Mouse (Mus musculus) intestine, embryonic 16.5 days (tissue): ENCODE data around the gene Olfr183. TPM values are rescaled to one million over a fixed set of nuclear protein-coding genes. Genes with fewer than 3 reads are reported as not detected.
"Not testable (repeated sequence)": the region's sequence is repeated elsewhere in the genome, so short reads cannot be mapped to it uniquely, and the experiment has no call there.

Experiments
- ATAC-seq: fragments of 200-750 bp; cut with Nextera tagmentation; 2 replicates; pipeline ENCODE4 v1.8.0; 2017; ENCODE audit warnings: moderate TSS enrichment, moderate library complexity
- H3K27ac ChIP-seq: fragments of 300-500 bp; sonication (generic); 2 replicates; pipeline ENCODE4 v1.5.1; 2014; ENCODE audit warnings: mild to moderate bottlenecking, low read length
- H3K27me3 ChIP-seq: fragments of 300-500 bp; sonication (generic); replicated peaks from 2 replicates; pipeline ENCODE4 v1.6.1; 2014; ENCODE audit warnings: low read length, control low read depth, mixed read lengths; ENCODE audit not compliant: control insufficient read depth, insufficient read depth
- H3K36me3 ChIP-seq: fragments of 300-500 bp; sonication (generic); 2 replicates; pipeline ENCODE4 v1.6.1; 2014; ENCODE audit warnings: low read length, control low read depth; ENCODE audit not compliant: control insufficient read depth, insufficient read depth
- H3K4me1 ChIP-seq: fragments of 300-500 bp; sonication (generic); 2 replicates; pipeline ENCODE4 v1.6.1; 2014; ENCODE audit warnings: low read length, control low read depth, mixed read lengths; ENCODE audit not compliant: control insufficient read depth, insufficient read depth
- H3K4me2 ChIP-seq: fragments of 300-500 bp; sonication (generic); 2 replicates; pipeline ENCODE4 v1.6.1; 2014; ENCODE audit warnings: low read depth, low read length, control low read depth
- H3K4me3 ChIP-seq: fragments of 300-500 bp; sonication (generic); 2 replicates; pipeline ENCODE4 v1.5.1; 2014; ENCODE audit warnings: mild to moderate bottlenecking, low read length
- H3K9ac ChIP-seq: fragments of 300-500 bp; sonication (generic); 2 replicates; pipeline ENCODE4 v1.6.1; 2014; ENCODE audit warnings: low read depth, low read length
- H3K9me3 ChIP-seq: fragments of 300-500 bp; sonication (generic); 2 replicates; pipeline ENCODE4 v1.6.1; 2016; ENCODE audit warnings: low read length, control low read depth; ENCODE audit not compliant: control insufficient read depth
- WGBS: fragments of 180-500 bp; shearing (Covaris S2); extraction: QIAGEN DNeasy Blood & Tissue Kit; methylation state at CpG from one replicate; pipeline ENCODE4 v1.1.7; 2014; 5-methylcytosine and 5-hydroxymethylcytosine counted together
- polyA plus RNA-seq: library from polyadenylated mRNA; unstranded; fragments of >200 nt; fragmentation: Nextera tagmentation; extraction: Ambion mirVana; gene quantifications from 2 replicates; pipeline ENCODE4 v1.2.1, GENCODE M21; 2015

Gene Olfr183
- not detected in 2 replicates for polyA plus RNA-seq

DNA sequence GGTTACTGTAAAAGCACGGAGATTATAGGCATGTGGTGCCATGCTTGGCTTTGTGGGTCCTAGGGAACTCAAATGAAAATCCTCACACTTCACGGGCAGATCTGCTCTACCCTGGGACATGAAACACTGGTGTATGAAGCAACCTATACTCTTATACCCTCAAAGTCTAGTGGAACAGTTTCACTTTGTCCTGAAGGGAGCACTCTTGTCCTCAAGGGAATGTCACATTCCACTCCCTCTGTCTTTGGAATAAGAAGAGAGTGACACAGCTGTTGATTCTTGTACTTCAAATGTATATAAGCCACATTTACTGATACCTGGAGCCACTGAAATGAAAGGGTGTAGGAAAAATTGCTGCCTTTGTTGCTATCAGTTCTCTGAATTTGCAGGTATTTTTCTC is at the start of gene Olfr183:
Gene Olfr183, plus strand, starts transcription at position 301 of the 400 bp plus-strand sequence.
- Histone ChIP-seq H3K27me3 (no peaks in the 10 kb centered on the region), H3K4me3 (no peak within 1 kb of the TSS), H3K36me3 (no peaks in the 10 kb centered on the region), H3K27ac (no peak within 1 kb of the TSS), H3K4me2 (no peak within 1 kb of the TSS), H3K9me3 (no peaks in the 10 kb centered on the region), H3K9ac (no peak within 1 kb of the TSS), H3K4me1 (no peaks in the 10 kb centered on the region)
- no peak for ATAC-seq
- 67% methylated on average over 2 of the region's 2 CpGs for WGBS

DNA sequence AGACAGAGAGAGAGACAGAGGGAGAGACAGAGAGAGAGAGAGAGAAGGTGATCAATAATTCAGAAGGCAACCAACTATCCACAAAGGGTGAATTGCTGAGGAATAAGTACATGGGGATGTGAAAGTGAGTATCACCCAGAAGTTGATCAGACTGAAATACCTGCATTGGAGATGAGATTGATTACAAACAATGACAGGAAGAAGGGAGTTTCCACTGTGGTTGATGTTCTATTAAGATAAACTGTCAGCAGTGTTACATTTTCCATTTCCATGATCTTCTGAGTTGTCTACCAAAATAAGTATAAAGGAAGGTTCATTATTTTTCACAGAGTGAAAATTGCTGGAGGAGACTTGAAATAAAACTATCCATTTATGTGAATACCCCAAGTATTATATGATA is 12.0 kb downstream of the Olfr183 start:
- no peaks in the 10 kb centered on the region for H3K9me3 ChIP-seq
- H3K36me3 ChIP-seq = no peaks in the 10 kb centered on the region

DNA sequence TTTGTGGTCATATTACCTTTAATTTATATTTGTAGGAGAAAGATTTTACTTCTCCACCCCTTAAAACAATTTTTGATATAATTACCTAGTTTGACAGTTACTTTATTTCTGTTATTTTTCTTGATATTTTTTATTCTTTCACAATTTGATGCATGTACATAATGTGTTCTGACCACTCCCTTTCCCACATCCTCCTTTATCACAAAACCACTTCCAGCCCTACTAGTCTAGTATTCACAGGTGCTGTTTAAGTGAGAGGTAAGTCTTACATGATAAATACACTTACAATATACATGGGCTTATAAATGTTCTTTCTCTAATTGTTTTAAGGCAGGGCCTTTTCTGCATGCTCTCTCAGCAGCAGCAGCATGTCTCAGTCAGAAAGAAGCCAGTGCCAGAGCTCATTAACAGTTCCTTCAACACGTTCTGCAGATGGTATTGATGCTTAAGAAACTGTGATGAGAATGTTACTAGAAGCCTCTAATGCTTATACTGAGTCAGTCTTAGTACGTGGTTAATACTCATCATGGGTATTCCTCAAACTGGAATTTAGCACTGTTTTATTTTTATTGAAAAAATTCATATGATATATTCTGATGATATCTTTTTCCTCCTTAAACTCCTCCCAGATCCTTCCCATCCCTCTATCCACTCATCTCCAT is 18.3 kb downstream of the Olfr183 start:
- H3K9ac ChIP-seq = no peak overlapping the region
- WGBS = 68% methylated on average over 2 of the region's 2 CpGs
- H3K9me3 ChIP-seq = no peaks in the 10 kb centered on the region
- no peaks in the 10 kb centered on the region for H3K36me3 ChIP-seq
- H3K4me3 ChIP-seq = no peak overlapping the region
- no peak overlapping the region for H3K27ac ChIP-seq
- no peak overlapping the region for H3K4me2 ChIP-seq
- H3K4me1 ChIP-seq = no peaks in the 10 kb centered on the region
- no peak for ATAC-seq
- H3K27me3 ChIP-seq = no peaks in the 10 kb centered on the region

More for the DNA sequence above, 12.0 kb downstream of the Olfr183 start:
- no peak overlapping the region for H3K4me3 ChIP-seq
- no peak overlapping the region for H3K27ac ChIP-seq
- H3K9ac ChIP-seq = no peak overlapping the region
- no peak overlapping the region for H3K4me2 ChIP-seq
- no peaks in the 10 kb centered on the region for H3K27me3 ChIP-seq
- ATAC-seq = no peak
- no peaks in the 10 kb centered on the region for H3K4me1 ChIP-seq

DNA sequence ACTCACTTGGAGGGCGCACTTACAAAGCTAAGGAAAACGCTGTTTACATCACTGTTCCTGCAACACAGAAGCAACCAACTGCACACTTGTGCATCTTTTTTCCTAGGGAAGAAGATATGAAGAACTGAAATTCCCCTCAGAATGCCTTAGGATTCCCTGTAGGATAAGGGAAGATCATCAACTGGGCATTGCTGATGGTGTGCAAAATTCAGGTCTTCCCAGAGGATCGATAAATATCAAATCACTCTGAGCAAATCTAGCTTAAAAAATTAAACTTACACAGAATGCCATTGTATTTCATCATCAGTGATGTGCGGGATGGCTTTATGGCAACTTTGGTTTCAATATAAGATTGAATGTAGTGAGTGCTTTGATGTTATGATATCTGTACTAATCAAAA is 35.0 kb downstream of the Olfr183 start, which contains the start of gene Olfr186:
Gene Olfr186, minus strand, starts transcription at position 101 of the 400 bp plus-strand sequence.
- WGBS = 90% methylated on average over 4 of the region's 4 CpGs

DNA sequence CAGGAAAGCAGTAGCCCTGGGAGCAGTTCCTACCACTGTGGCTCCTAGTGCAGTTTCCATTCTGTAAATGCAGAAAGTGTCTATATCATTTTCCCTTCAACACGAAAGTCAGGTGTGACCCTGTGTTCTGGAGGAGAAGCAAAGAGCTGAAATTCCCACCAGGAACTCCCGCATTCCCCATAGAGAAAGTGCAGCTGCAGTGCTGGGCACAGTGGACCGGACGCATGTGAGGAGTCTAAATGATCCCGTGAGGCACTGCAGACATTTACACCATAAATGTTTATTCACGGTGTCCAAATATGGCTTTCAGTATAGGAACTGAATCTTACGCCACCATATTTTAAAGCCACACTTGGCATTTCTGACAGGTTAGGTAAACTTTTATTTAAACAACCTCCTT is 44.6 kb downstream of the Olfr183 start, which contains the start of gene Olfr187:
Gene Olfr187, minus strand, starts transcription at position 58 of the 400 bp plus-strand sequence.
- H3K36me3 ChIP-seq = no peaks in the 10 kb centered on the region
- ATAC-seq = peak; percentile 44; the same call in 1 of the 2 replicates
- H3K4me3 ChIP-seq = no peak within 1 kb of the TSS
- H3K27me3 ChIP-seq = no peaks in the 10 kb centered on the region
- no peaks in the 10 kb centered on the region for H3K4me1 ChIP-seq
- 49% methylated on average over 7 of the region's 7 CpGs for WGBS
- H3K9ac ChIP-seq = no peak within 1 kb of the TSS
- H3K9me3 ChIP-seq = no peaks in the 10 kb centered on the region
- no peak within 1 kb of the TSS for H3K27ac ChIP-seq
- H3K4me2 ChIP-seq = no peak within 1 kb of the TSS

More for the DNA sequence above, 35.0 kb downstream of the Olfr183 start, which contains the start of gene Olfr186:
- H3K9me3 ChIP-seq = no peaks in the 10 kb centered on the region
- H3K27me3 ChIP-seq = no peaks in the 10 kb centered on the region
- H3K4me1 ChIP-seq = no peaks in the 10 kb centered on the region
- ATAC-seq = no peak
- no peak within 1 kb of the TSS for H3K9ac ChIP-seq
- no peak within 1 kb of the TSS for H3K27ac ChIP-seq
- H3K4me3 ChIP-seq = no peak within 1 kb of the TSS
- no peaks in the 10 kb centered on the region for H3K36me3 ChIP-seq
- no peak within 1 kb of the TSS for H3K4me2 ChIP-seq

DNA sequence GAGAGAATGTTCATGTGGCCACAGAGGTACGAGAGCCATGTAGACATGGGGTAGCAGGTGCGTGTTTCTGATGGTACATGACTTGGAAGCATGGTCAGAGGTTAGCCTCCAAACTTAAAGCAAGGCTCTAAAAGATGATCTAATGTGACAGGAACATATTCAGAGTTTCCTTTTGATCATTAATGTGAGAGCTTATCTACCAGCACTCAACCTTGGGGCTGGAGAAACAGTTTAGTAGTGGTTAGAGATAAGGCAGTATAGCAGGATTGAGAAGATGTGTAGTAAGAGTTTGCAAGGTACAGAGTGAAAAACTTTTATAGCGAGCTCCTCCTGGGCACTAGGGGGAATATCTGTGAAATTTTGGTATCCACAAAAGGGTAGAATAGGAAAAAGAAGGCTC is 50.7 kb downstream of the Olfr183 start:
- Histone ChIP-seq H3K27ac (no peak overlapping the region), H3K9me3 (no peaks in the 10 kb centered on the region), H3K36me3 (no peaks in the 10 kb centered on the region), H3K4me2 (no peak overlapping the region), H3K27me3 (no peaks in the 10 kb centered on the region), H3K9ac (no peak overlapping the region), H3K4me1 (no peaks in the 10 kb centered on the region), H3K4me3 (no peak overlapping the region)
- no peak for ATAC-seq
- 83% methylated on average over 3 of the region's 3 CpGs for WGBS

DNA sequence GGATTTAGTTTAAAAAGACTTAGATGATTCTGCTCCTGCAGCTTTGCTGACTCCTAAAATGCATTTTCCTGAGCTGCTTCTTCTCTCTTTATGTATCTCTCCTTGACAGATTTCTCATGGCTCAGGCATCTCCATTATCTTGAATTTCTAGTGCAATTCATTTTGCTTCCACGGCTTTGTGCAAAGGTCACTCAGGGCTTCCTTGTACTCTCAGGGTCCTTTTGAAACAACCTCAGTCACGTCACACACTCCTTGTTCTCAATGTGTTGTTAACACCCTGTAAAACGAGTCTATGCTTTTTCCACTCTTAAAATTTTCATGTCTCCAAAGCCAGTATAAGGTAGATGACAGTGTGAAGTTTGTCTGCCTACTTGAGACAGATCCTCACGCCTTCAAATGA is 52.4 kb downstream of the Olfr183 start:
- peak; percentile 86 for ATAC-seq
- 59% methylated on average over 4 of the region's 4 CpGs for WGBS
- Histone ChIP-seq H3K36me3 (no peaks in the 10 kb centered on the region), H3K4me2 (no peak overlapping the region), H3K4me1 (no peaks in the 10 kb centered on the region), H3K27me3 (no peaks in the 10 kb centered on the region), H3K9me3 (no peaks in the 10 kb centered on the region), H3K9ac (no peak overlapping the region), H3K4me3 (no peak overlapping the region), H3K27ac (no peak overlapping the region; the same call in 1 of the 2 replicates)

DNA sequence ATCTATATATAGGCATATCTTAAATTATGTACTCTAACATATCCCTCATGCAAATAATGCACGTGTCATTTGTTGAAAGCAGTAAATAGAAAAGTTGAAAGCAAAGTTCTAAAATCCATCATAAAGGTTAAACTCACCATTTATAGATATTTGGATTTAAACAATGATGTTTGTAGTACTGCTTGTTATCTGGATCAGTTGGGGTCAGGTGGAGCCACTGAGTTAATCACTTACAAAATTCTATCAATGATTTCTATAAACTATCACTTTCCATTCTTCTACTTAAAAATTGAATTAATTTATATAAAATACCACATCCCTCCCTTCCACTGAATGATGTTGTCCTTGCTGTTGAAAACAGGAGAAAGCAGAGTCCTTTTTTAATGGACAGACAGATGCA is 53.7 kb downstream of the Olfr183 start:
- Histone ChIP-seq H3K27me3 (no peaks in the 10 kb centered on the region), H3K4me1 (no peaks in the 10 kb centered on the region), H3K4me2 (no peak overlapping the region), H3K27ac (no peak overlapping the region), H3K36me3 (no peaks in the 10 kb centered on the region), H3K4me3 (no peak overlapping the region), H3K9ac (no peak overlapping the region), H3K9me3 (no peaks in the 10 kb centered on the region)
- 58% methylated on average over 1 of the region's 1 CpGs for WGBS
- ATAC-seq = peak; percentile 74

DNA sequence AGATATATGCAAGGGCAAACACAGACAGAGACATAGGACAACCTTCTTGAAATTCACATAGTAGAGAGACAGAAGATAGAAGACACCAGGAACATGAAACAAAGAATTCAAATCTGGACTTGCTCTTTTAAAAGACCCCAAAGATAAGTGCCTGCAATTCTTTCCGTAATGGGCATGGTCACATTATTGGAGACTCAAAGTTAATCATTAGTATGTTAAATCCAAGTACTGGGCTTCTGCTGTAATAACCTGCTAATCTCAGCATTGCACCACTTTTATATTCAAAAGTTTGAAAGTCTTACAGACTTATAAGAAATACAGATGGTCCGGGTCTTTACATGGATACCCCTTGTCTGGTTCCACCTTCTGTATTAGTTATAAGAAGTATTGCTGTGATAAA is 54.1 kb downstream of the Olfr183 start:
- 83% methylated on average over 2 of the region's 2 CpGs for WGBS

More for the DNA sequence above, 54.1 kb downstream of the Olfr183 start:
- not testable (repeated sequence) for H3K9ac ChIP-seq, H3K9me3 ChIP-seq, H3K4me1 ChIP-seq, H3K27ac ChIP-seq, H3K27me3 ChIP-seq, H3K36me3 ChIP-seq, H3K4me2 ChIP-seq, H3K4me3 ChIP-seq
- ATAC-seq = peak; percentile 65; the same call in 1 of the 2 replicates
